Mouse (Mus musculus) liver, postnatal 0 days (tissue): ENCODE measurements at regions not wholly inside any gene's neighbourhood (a gene's known extent, or its start where the extent isn't known, plus 50 kb on each side); places are given as distances from the start of the nearest gene placed in this dataset.

ENCODE experiments used
- ATAC-seq: fragments of 200-750 bp; cut with Nextera tagmentation; 2 replicates; pipeline ENCODE4 v1.8.0; 2017; ENCODE audit warnings: mild to moderate bottlenecking, moderate library complexity
- DNase-seq: peaks from one replicate; pipeline ENCODE4 v3.0.0-alpha.2; 2016
- H3K27ac ChIP-seq: fragments of 300-500 bp; sonication (generic); 2 replicates; pipeline ENCODE4 v1.5.1; 2014; ENCODE audit warnings: antibody characterized with exemption, moderate library complexity, mild to moderate bottlenecking, low read depth
- H3K27me3 ChIP-seq: fragments of 300-500 bp; sonication (generic); 2 replicates; pipeline ENCODE4 v1.6.1; 2014; ENCODE audit warnings: low read length, control low read depth, mixed read lengths; ENCODE audit not compliant: insufficient read depth
- H3K36me3 ChIP-seq: fragments of 300-500 bp; sonication (generic); replicated peaks from 2 replicates; pipeline ENCODE4 v1.6.1; 2014; ENCODE audit warnings: mild to moderate bottlenecking, control low read depth, low read length, moderate library complexity, mixed read lengths; ENCODE audit not compliant: insufficient read depth
- H3K4me1 ChIP-seq: fragments of 300-500 bp; sonication (generic); 2 replicates; pipeline ENCODE4 v1.6.1; 2014; ENCODE audit warnings: antibody characterized with exemption, mild to moderate bottlenecking, control low read depth; ENCODE audit not compliant: insufficient read depth
- H3K4me2 ChIP-seq: fragments of 300-500 bp; sonication (generic); 2 replicates; pipeline ENCODE4 v1.6.1; 2014; ENCODE audit warnings: low read depth, mild to moderate bottlenecking, low read length, moderate library complexity, mixed read lengths
- H3K4me3 ChIP-seq: fragments of 300-500 bp; sonication (generic); 2 replicates; pipeline ENCODE4 v1.5.1; 2014; ENCODE audit warnings: low read depth, low read length
- H3K9ac ChIP-seq: fragments of 300-500 bp; sonication (generic); replicated peaks from 2 replicates; pipeline ENCODE4 v1.6.1; 2014; ENCODE audit warnings: mild to moderate bottlenecking, moderate library complexity
- H3K9me3 ChIP-seq: fragments of 300-500 bp; sonication (generic); 2 replicates; pipeline ENCODE4 v1.6.1; 2016; ENCODE audit warnings: mild to moderate bottlenecking, control low read depth, low read length, mixed read lengths
- CTCF ChIP-seq: sonication (generic); IDR thresholded peaks from 2 replicates; pipeline ENCODE4 v1.5.1; 2016; ENCODE audit warnings: antibody characterized with exemption, low read depth
- EP300 ChIP-seq: IDR thresholded peaks from 2 replicates; pipeline ENCODE4 v1.6.1; 2016; ENCODE audit warnings: antibody characterized with exemption, low read depth, mild to moderate bottlenecking
- WGBS: fragments of 180-500 bp; shearing (Covaris S2); extraction: QIAGEN DNeasy Blood & Tissue Kit; methylation state at CpG from one replicate; pipeline ENCODE4 v1.1.7; 2014; ENCODE audit not compliant: insufficient replicate concordance; 5-methylcytosine and 5-hydroxymethylcytosine counted together

DNA sequence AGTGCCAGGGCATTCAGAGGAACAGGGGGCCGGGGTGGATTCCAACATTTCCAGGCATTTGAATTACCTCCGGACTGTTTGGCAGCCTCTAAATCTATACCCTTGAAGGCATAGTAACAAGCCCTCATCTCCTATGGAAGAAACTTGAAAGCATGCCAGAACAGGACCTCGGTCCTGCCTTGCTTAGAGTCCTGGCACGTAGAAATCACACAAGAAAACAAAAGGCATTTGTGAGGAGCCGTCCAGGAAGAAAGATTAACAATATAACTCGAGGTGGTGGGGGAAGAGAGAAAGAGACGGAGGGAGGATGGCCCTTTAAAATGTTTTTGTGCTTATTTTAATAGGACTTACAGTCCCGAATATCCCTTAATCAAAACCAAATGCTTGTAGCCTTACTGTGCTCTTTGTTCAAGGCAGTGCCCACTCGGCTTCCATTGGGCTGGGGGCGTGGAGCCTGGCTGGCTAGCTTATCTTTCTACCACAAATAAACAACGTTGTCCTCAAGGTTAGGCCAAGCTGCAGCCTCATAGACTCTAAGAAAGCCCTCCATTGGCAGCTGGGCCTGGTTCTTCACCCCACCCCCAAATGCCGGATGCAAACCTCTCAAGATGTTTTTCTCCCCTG is 505.9 kb downstream of the Tmem38b start:
- Histone ChIP-seq H3K4me3 (no peak overlapping the region), H3K9me3 (no peaks in the 10 kb centered on the region), H3K4me2 (no peak overlapping the region), H3K36me3 (no peaks in the 10 kb centered on the region), H3K27ac (no peak overlapping the region), H3K4me1 (no peaks in the 10 kb centered on the region), H3K9ac (no peak overlapping the region), H3K27me3 (no peaks in the 10 kb centered on the region)
- DNase-seq (no peak), ATAC-seq (no peak)
- TF ChIP-seq EP300: no peak
- no peak for TF ChIP-seq CTCF
- WGBS: 59% methylated on average over 12 of the region's 12 CpGs

DNA sequence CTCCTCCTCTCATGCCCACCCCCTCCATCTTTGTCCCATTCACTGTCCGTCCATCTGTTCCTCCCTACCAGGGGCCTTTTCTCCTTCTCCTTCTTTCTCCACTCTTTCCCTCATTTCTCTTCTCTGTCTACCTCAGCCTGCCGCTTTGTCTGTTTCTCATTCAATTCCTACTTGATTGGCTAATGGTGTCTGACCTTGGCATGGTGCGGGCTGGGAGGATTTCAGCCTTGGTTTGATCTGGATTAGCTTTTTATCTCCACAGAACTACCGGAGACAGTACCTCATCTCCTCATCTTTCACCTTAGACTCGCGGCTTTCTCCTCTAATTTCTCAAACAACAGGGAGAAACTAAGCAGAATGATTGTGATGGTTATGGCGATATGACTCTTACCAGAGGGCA is 506.4 kb downstream of the Tmem38b start:
- H3K9me3 ChIP-seq: no peaks in the 10 kb centered on the region
- H3K4me3 ChIP-seq: no peak overlapping the region
- DNase-seq (no peak), ATAC-seq (no peak)
- no peak overlapping the region for H3K4me2 ChIP-seq
- H3K9ac ChIP-seq: no peak overlapping the region
- H3K27ac ChIP-seq: no peak overlapping the region
- 77% methylated on average over 7 of the region's 7 CpGs for WGBS
- H3K27me3 ChIP-seq: no peaks in the 10 kb centered on the region
- H3K4me1 ChIP-seq: no peaks in the 10 kb centered on the region
- TF ChIP-seq EP300: no peak
- no peak for TF ChIP-seq CTCF
- no peaks in the 10 kb centered on the region for H3K36me3 ChIP-seq

DNA sequence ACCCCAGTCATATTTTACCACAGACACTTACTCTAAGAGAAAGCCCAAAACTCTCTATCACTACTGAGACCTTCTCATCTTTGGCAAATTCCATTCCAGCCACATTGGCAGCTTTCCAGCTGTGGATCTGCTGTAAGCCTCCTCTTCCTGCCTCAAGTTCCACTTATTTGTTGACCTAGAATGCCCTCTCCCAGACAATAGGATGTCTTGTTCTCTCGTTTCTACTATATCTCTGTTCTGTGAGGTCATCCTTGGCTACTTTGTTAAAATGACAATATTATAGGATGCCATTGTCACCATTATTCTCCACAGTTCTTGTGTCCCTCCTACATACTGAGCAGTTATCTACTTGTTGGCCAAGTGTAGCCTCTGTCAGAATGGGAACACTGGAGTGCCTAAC is 512.7 kb downstream of the Tmem38b start:
- no peaks in the 10 kb centered on the region for H3K27me3 ChIP-seq
- no peaks in the 10 kb centered on the region for H3K4me1 ChIP-seq
- DNase-seq (no peak), ATAC-seq (no peak)
- H3K9ac ChIP-seq: no peak overlapping the region
- TF ChIP-seq CTCF (no peak), EP300 (no peak)
- H3K27ac ChIP-seq: no peak overlapping the region
- no peaks in the 10 kb centered on the region for H3K9me3 ChIP-seq
- 28% methylated on average over 1 of the region's 1 CpGs for WGBS
- no peaks in the 10 kb centered on the region for H3K36me3 ChIP-seq
- H3K4me3 ChIP-seq: no peak overlapping the region
- no peak overlapping the region for H3K4me2 ChIP-seq

DNA sequence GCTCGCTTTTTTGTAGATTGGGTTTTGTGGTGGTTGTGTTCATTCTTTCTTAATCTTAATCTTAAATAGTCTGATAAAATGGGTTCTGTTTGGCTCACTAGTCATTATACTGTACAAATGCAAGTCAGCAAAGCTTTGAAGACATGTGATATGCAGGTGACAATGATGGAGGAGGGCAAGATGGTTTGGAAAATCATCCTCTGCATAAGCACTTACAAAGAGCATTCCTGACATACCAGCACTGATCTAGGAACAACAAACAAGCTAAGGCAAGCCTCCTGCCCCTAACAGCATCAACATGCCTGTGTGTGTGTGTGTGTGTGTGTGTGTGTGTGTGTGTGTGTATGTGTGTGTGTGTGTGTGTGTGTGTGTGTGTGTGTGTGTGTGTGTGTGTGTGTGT is 514.3 kb downstream of the Tmem38b start:
- 77% methylated on average over 1 of the region's 1 CpGs for WGBS

DNA sequence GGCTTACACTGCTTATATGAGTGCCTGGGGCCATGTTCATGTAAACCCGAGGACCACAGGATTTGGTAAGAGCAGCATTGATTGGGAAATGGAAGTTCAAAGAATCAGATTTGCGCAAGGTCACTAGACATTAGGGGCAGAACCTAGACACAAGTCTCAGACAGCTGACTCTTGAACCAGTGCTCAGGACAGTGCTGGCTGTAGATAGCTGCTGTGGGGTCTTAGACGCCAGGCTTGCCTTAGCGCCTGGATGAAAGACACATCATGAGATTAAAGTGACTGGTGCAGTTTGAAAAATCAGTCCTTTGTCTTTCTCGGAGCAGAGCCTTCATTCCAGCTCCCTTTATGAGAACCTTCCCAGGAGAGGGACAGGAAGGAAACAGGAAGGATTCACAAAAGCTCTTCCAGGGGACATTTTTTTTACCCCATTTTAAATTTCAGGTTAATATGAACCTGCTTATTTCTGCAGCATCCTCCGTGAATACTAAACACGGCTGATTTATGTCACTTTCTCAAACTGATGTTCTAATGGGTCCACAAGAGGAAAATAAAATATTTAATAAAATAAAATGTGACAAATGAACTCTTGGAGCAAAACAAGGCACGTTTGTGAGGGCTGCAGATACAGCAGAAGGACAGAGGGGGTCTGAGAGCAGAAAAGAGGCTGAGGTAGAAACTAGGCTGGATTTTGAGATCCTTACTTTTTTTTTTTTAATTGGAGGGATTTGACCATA is 528.0 kb downstream of the Tmem38b start:
- no peak for ATAC-seq
- H3K4me3 ChIP-seq: no peak overlapping the region
- no peak for TF ChIP-seq EP300
- TF ChIP-seq CTCF: no peak
- no peak overlapping the region for H3K27ac ChIP-seq
- H3K4me1 ChIP-seq: no peaks in the 10 kb centered on the region
- no peak for DNase-seq
- no peak overlapping the region for H3K9ac ChIP-seq
- no peaks in the 10 kb centered on the region for H3K9me3 ChIP-seq
- no peaks in the 10 kb centered on the region for H3K27me3 ChIP-seq
- WGBS: 73% methylated on average over 8 of the region's 8 CpGs
- H3K4me2 ChIP-seq: no peak overlapping the region
- H3K36me3 ChIP-seq: no peaks in the 10 kb centered on the region

More for the DNA sequence above, 514.3 kb downstream of the Tmem38b start:
- Histone ChIP-seq H3K9ac (no peak overlapping the region), H3K9me3 (no peaks in the 10 kb centered on the region), H3K36me3 (no peaks in the 10 kb centered on the region), H3K4me1 (no peaks in the 10 kb centered on the region), H3K4me3 (no peak overlapping the region), H3K27me3 (no peaks in the 10 kb centered on the region), H3K4me2 (no peak overlapping the region), H3K27ac (no peak overlapping the region)
- DNase-seq (no peak), ATAC-seq (no peak)
- TF ChIP-seq CTCF: no peak
- TF ChIP-seq EP300: no peak

DNA sequence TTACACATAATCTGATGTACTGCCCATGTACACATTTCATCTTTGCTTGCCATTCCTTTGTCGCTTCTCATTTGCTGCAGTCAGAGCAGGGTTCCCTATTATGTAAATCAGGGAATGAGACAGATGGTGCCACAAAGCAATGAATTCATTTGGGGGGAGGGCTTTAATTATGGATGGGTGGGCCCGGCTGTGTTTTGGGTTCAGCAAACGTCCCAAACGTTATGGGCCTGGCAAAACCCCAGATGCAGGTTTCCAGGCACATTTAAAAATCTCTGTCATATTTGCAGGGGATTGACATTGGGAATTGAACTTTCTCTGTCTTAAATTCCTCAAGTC is 528.5 kb downstream of the Tmem38b start:
- Histone ChIP-seq H3K4me2 (no peak overlapping the region), H3K4me1 (no peaks in the 10 kb centered on the region), H3K4me3 (no peak overlapping the region), H3K9me3 (no peaks in the 10 kb centered on the region), H3K27ac (no peak overlapping the region), H3K9ac (no peak overlapping the region), H3K36me3 (no peaks in the 10 kb centered on the region), H3K27me3 (no peaks in the 10 kb centered on the region)
- 69% methylated on average over 4 of the region's 4 CpGs for WGBS
- DNase-seq (no peak), ATAC-seq (no peak)
- TF ChIP-seq CTCF (no peak), EP300 (no peak)
